Mouse (Mus musculus): ENCODE data around the gene Maob. TPM values are rescaled to one million over a fixed set of nuclear protein-coding genes. Genes with fewer than 3 reads are reported as not detected.

The Maob gene
- polyA plus RNA-seq (2014; fragmentation: Nextera tagmentation; extraction: Ambion mirVana): 4.0 and 4.7 TPM in 2 replicates

DNA sequence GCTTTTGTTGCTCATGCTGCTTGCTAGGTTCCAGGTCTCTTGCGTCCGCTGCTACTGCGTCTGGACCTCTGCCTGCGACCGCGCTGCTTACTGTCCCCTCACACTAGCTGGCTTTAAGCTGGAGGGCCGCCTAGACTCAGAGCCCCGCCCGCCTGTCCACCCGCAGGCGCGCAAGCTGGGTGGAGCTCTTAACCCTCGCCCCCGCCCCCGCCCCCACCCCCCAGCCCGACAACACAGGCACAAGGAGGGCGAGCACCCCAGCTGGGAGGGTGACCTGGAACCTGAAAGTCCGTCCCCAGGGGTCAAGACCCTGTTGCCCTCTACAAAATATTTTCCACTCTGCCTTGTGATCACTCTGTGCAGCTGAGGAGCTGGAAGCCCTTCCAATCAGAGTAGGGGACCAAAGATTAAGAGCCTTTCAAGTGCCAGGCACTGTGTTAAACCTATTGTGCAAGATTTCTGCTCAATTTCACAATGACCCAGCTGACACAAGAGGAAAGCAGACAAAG, at the start of gene Maob:
Gene Maob (minus strand): TSS at position 106 of the 509 bp plus-strand sequence.
- peak within 1 kb of the TSS; percentile 36 for H3K4me2 ChIP-seq (ENCODE audit: low read depth, low read length, severe bottlenecking)
- H3K9ac ChIP-seq (ENCODE audit: low read length): no peak within 1 kb of the TSS; the same call in 1 of the 2 replicates
- no peaks in the 10 kb centered on the region for H3K36me3 ChIP-seq (ENCODE audit: control insufficient read depth, insufficient read depth, low read length)
- no peak within 1 kb of the TSS for H3K4me3 ChIP-seq (ENCODE audit: low read depth, low read length)
- no peaks in the 10 kb centered on the region for H3K27me3 ChIP-seq (ENCODE audit: control insufficient read depth, insufficient read depth, low read length)
- WGBS: 20% methylated on average over 18 of the region's 18 CpGs
- DNase-seq (ENCODE audit: low spot score): peak; percentile 50
- 0 out of 2 replicates have a peak, but pooled peaks have one; percentile 67 for ATAC-seq (replicated peaks; ENCODE audit: low FRiP score)
- no peaks in the 10 kb centered on the region for H3K4me1 ChIP-seq (replicated peaks; ENCODE audit: control insufficient read depth, insufficient read depth, low read length)
- no peak within 1 kb of the TSS for H3K27ac ChIP-seq (ENCODE audit: low read depth, low read length)
- H3K9me3 ChIP-seq (ENCODE audit: control insufficient read depth, low read length): no peaks in the 10 kb centered on the region

DNA sequence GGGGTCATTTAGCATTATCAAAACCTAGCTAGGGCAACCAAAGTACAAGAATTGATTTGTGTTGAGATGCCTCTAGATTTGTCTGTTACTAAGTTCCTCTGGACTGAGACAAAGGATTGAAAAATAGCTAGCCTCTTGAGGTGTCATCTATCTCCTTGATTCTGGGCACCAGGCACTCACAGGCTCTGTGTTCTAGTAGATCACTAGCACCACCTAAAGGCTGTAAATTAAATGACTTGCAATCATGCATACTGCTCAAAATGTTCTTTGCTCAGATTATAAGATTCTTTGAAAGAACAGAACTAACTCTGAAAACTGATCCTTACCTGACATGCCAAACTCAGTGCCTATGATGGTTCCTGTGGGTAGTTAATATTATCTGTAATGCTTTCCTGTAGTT, 43.1 kb upstream of the Maob start:
- H3K9ac ChIP-seq (ENCODE audit: low read length): no peak overlapping the region
- no peaks in the 10 kb centered on the region for H3K36me3 ChIP-seq (ENCODE audit: control insufficient read depth, insufficient read depth, low read length)
- H3K4me1 ChIP-seq (replicated peaks; ENCODE audit: control insufficient read depth, insufficient read depth, low read length): no peaks in the 10 kb centered on the region
- no peak overlapping the region for H3K4me2 ChIP-seq (ENCODE audit: low read depth, low read length, severe bottlenecking)
- no peak for DNase-seq (ENCODE audit: low spot score)
- no peaks in the 10 kb centered on the region for H3K27me3 ChIP-seq (ENCODE audit: control insufficient read depth, insufficient read depth, low read length)
- no peak for ATAC-seq (replicated peaks; ENCODE audit: low FRiP score)
- no peaks in the 10 kb centered on the region for H3K9me3 ChIP-seq (ENCODE audit: control insufficient read depth, low read length)
- H3K4me3 ChIP-seq (ENCODE audit: low read depth, low read length): no peak overlapping the region
- H3K27ac ChIP-seq (ENCODE audit: low read depth, low read length): no peak overlapping the region

DNA sequence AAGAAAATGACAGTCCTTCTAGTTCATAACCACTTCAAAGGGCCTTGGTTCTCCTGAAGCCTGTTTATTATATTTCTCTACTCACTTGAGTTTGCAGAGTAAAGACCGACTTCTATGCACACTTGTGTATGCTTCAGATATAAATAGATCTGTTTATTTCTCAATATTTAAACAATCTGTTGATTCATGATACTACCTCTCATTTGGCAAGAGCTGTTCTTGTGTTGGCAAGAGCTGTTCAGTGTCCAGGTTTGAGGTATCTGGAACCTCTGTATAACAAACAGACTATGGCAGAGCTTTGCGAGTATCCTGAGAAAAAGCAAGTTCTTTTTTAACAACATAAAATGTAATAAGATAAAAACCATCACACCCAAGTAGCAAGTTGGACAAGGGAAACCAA, 28.9 kb upstream of the Maob start:
- Histone ChIP-seq H3K36me3 (ENCODE audit: control insufficient read depth, insufficient read depth, low read length) (no peaks in the 10 kb centered on the region), H3K9me3 (ENCODE audit: control insufficient read depth, low read length) (no peaks in the 10 kb centered on the region), H3K9ac (ENCODE audit: low read length) (no peak overlapping the region), H3K27me3 (ENCODE audit: control insufficient read depth, insufficient read depth, low read length) (no peaks in the 10 kb centered on the region), H3K27ac (ENCODE audit: low read depth, low read length) (no peak overlapping the region), H3K4me1 (replicated peaks; ENCODE audit: control insufficient read depth, insufficient read depth, low read length) (no peaks in the 10 kb centered on the region), H3K4me3 (ENCODE audit: low read depth, low read length) (no peak overlapping the region), H3K4me2 (ENCODE audit: low read depth, low read length, severe bottlenecking) (no peak overlapping the region)
- DNase-seq (ENCODE audit: low spot score): no peak
- ATAC-seq (replicated peaks; ENCODE audit: low FRiP score): no peak
- 94% methylated on average over 2 of the region's 2 CpGs for WGBS

DNA sequence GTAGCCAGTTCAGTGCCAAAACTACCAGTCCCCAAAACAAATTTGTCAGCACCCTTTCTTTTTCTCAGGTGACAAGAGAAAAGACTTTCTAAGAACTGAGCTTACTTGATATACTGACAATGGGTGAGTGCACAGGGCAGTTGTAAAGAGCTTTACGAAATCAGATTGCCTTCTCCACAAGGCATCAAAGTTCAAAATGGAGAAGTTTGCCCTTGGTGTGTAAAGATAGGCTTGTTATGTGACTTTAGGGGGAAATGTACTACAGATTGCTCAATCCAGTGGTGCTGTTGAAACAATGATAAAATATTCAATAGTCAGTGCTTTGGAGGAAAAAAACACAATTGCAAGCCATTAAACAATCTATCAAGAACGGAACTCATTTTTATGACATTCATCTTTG, 24.3 kb upstream of the Maob start:
- no peak for DNase-seq (ENCODE audit: low spot score)
- no peak for ATAC-seq (replicated peaks; ENCODE audit: low FRiP score)
- no peaks in the 10 kb centered on the region for H3K9me3 ChIP-seq (ENCODE audit: control insufficient read depth, low read length)
- 86% methylated on average over 2 of the region's 2 CpGs for WGBS
- H3K4me3 ChIP-seq (ENCODE audit: low read depth, low read length): no peak overlapping the region
- H3K4me1 ChIP-seq (replicated peaks; ENCODE audit: control insufficient read depth, insufficient read depth, low read length): no peaks in the 10 kb centered on the region
- no peak overlapping the region for H3K9ac ChIP-seq (ENCODE audit: low read length)
- H3K27me3 ChIP-seq (ENCODE audit: control insufficient read depth, insufficient read depth, low read length): no peaks in the 10 kb centered on the region
- no peaks in the 10 kb centered on the region for H3K36me3 ChIP-seq (ENCODE audit: control insufficient read depth, insufficient read depth, low read length)
- H3K27ac ChIP-seq (ENCODE audit: low read depth, low read length): no peak overlapping the region
- H3K4me2 ChIP-seq (ENCODE audit: low read depth, low read length, severe bottlenecking): no peak overlapping the region

DNA sequence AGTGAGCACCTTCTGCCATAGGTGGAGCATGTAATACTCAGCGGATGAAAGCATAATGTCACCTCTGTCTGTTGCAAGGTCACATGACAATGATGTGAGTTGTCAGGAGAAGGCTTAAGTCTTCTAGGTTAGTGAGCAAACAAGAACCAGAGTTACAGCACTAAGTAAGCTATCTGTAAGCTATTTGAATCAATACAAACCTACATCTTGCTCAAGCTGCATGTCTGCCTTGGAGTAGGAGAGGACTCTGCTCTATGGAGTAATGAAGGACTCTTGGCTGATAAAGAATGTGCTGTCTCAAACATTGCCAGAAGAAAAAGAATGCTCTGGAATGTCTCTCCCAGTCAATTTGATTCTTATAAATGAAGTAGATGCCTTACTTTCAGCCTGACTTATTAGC, 20.1 kb upstream of the Maob start:
- no peak overlapping the region for H3K4me2 ChIP-seq (ENCODE audit: low read depth, low read length, severe bottlenecking)
- H3K9ac ChIP-seq (ENCODE audit: low read length): no peak overlapping the region
- ATAC-seq (replicated peaks; ENCODE audit: low FRiP score): no peak
- no peaks in the 10 kb centered on the region for H3K9me3 ChIP-seq (ENCODE audit: control insufficient read depth, low read length)
- no peaks in the 10 kb centered on the region for H3K36me3 ChIP-seq (ENCODE audit: control insufficient read depth, insufficient read depth, low read length)
- WGBS: 82% methylated on average over 1 of the region's 1 CpGs
- H3K4me3 ChIP-seq (ENCODE audit: low read depth, low read length): no peak overlapping the region
- no peaks in the 10 kb centered on the region for H3K27me3 ChIP-seq (ENCODE audit: control insufficient read depth, insufficient read depth, low read length)
- H3K4me1 ChIP-seq (replicated peaks; ENCODE audit: control insufficient read depth, insufficient read depth, low read length): no peaks in the 10 kb centered on the region
- no peak overlapping the region for H3K27ac ChIP-seq (ENCODE audit: low read depth, low read length)
- DNase-seq (ENCODE audit: low spot score): no peak

DNA sequence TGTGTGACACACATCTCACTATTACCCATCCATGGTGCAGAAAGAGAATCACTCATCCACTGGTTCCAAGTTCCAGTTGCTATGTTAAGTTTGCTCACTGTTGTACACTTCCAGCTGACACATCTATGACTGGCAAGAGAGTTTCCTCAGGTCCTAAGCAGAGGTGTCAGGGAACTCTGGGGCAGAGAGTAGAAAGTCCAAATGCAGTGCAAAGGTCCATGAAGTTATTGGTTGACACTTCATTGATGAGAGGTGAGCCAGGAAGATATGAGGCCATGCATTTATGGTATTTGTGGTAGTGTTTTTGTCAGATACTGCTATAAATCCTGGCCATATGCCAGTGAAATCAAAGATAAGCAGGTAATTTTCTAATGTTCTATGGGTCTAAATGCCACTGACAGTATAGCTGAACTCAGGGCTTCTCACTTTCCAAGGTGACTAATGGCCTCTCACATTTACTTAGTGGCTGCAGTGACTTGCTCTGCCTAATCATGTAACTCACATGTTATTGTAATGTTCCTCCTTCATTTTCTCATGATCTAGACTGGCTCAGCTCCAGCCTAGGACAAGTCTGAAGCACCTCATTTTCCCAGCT, 19.4 kb upstream of the Maob start:
- H3K27me3 ChIP-seq (ENCODE audit: control insufficient read depth, insufficient read depth, low read length): no peaks in the 10 kb centered on the region
- no peak for DNase-seq (ENCODE audit: low spot score)
- no peaks in the 10 kb centered on the region for H3K36me3 ChIP-seq (ENCODE audit: control insufficient read depth, insufficient read depth, low read length)
- no peak overlapping the region for H3K4me3 ChIP-seq (ENCODE audit: low read depth, low read length)
- no peaks in the 10 kb centered on the region for H3K9me3 ChIP-seq (ENCODE audit: control insufficient read depth, low read length)
- no peak for ATAC-seq (replicated peaks; ENCODE audit: low FRiP score)
- H3K4me1 ChIP-seq (replicated peaks; ENCODE audit: control insufficient read depth, insufficient read depth, low read length): no peaks in the 10 kb centered on the region
- H3K9ac ChIP-seq (ENCODE audit: low read length): no peak overlapping the region
- no peak overlapping the region for H3K27ac ChIP-seq (ENCODE audit: low read depth, low read length)
- H3K4me2 ChIP-seq (ENCODE audit: low read depth, low read length, severe bottlenecking): no peak overlapping the region

DNA sequence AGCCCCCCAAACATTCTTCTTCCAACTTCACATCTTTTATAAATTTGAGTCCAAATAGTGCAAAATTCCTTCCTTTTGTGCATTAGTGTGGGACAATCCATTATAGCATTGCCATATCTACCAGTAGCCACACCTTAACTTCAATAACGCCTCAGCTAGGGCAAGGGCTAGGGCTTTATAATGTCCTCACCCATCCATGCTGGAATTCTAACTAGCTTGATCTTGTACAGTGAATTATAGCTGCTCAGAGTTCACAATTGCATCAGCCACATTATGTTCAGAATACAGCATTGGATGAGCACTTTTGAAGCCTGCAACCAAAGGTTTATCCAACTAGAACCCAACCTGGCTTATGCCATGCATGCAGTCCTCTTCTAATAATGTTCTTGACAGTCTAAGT, 8.9 kb upstream of the Maob start:
- Histone ChIP-seq H3K9ac (ENCODE audit: low read length) (no peak overlapping the region), H3K27me3 (ENCODE audit: control insufficient read depth, insufficient read depth, low read length) (no peaks in the 10 kb centered on the region), H3K4me2 (ENCODE audit: low read depth, low read length, severe bottlenecking) (no peak overlapping the region), H3K4me1 (replicated peaks; ENCODE audit: control insufficient read depth, insufficient read depth, low read length) (no peaks in the 10 kb centered on the region), H3K36me3 (ENCODE audit: control insufficient read depth, insufficient read depth, low read length) (no peaks in the 10 kb centered on the region), H3K27ac (ENCODE audit: low read depth, low read length) (no peak overlapping the region), H3K9me3 (ENCODE audit: control insufficient read depth, low read length) (no peaks in the 10 kb centered on the region), H3K4me3 (ENCODE audit: low read depth, low read length) (no peak overlapping the region)
- DNase-seq (ENCODE audit: low spot score): no peak
- WGBS: 91% methylated on average over 1 of the region's 1 CpGs
- no peak for ATAC-seq (replicated peaks; ENCODE audit: low FRiP score)

DNA sequence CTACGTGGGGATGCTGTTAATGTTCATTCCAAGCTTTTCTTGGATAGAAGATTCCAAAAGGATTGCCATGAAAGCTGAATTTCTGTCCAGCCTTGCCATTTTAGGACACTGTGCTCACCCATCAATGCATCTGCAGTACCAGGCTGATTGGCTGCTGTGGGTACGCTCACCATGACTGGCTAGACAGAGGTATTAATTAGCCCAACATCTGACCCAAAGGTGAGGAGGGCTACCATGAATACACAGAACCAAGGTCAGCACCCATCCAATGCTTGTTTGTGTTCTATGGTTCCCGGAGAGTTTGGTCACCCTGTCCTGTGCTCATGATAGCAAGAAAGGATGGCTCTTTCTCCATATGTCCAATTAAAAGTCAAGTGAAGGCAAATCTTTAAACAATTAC, 1.2 kb downstream of the Maob start:
- WGBS: 94% methylated on average over 3 of the region's 3 CpGs
- H3K27ac ChIP-seq (ENCODE audit: low read depth, low read length): no peak overlapping the region
- H3K4me3 ChIP-seq (ENCODE audit: low read depth, low read length): no peak overlapping the region
- H3K9me3 ChIP-seq (ENCODE audit: control insufficient read depth, low read length): no peaks in the 10 kb centered on the region
- no peaks in the 10 kb centered on the region for H3K4me1 ChIP-seq (replicated peaks; ENCODE audit: control insufficient read depth, insufficient read depth, low read length)
- ATAC-seq (replicated peaks; ENCODE audit: low FRiP score) (no peak), DNase-seq (ENCODE audit: low spot score) (no peak)
- H3K4me2 ChIP-seq (ENCODE audit: low read depth, low read length, severe bottlenecking): no peak overlapping the region
- H3K36me3 ChIP-seq (ENCODE audit: control insufficient read depth, insufficient read depth, low read length): no peaks in the 10 kb centered on the region
- H3K9ac ChIP-seq (ENCODE audit: low read length): no peak overlapping the region
- no peaks in the 10 kb centered on the region for H3K27me3 ChIP-seq (ENCODE audit: control insufficient read depth, insufficient read depth, low read length)

DNA sequence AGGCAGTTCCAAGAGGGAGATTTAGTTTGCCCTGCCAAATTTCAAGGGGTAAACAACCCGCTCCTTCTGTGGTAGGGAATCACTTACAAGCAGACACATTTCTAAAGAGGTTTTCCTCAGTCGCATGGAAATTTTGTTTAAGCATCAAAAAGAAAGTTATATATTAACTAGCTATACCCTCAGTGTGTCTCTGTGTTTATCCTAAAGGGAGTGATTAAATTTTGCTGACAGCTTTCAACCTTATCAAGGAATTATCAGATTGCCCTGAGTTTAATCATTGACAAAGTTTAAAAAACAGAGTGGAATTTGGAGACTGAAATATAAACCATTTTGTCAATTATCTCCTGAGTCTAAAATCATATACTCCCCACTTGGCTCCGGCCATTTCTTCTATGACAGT, 5.1 kb downstream of the Maob start:
- ATAC-seq (replicated peaks; ENCODE audit: low FRiP score) (no peak), DNase-seq (ENCODE audit: low spot score) (no peak)
- Histone ChIP-seq H3K27ac (ENCODE audit: low read depth, low read length) (no peak overlapping the region), H3K4me3 (ENCODE audit: low read depth, low read length) (no peak overlapping the region), H3K4me1 (replicated peaks; ENCODE audit: control insufficient read depth, insufficient read depth, low read length) (no peaks in the 10 kb centered on the region), H3K9me3 (ENCODE audit: control insufficient read depth, low read length) (no peaks in the 10 kb centered on the region), H3K27me3 (ENCODE audit: control insufficient read depth, insufficient read depth, low read length) (no peaks in the 10 kb centered on the region), H3K36me3 (ENCODE audit: control insufficient read depth, insufficient read depth, low read length) (no peaks in the 10 kb centered on the region), H3K4me2 (ENCODE audit: low read depth, low read length, severe bottlenecking) (no peak overlapping the region), H3K9ac (ENCODE audit: low read length) (no peak overlapping the region)
- WGBS: 80% methylated on average over 3 of the region's 3 CpGs
